Mouse (Mus musculus): ENCODE results near the gene Oscp1.
"Not testable (repeated sequence)": the region's sequence is repeated elsewhere in the genome, so short reads cannot be mapped to it uniquely, and the experiment has no call there.

GRCm38 (mm10) chr4:126095622-126096430 lies 37.5 kb downstream of the Oscp1 start:
- TF ChIP-seq GATA1 (IDR thresholded peaks at IDR 0.05; ENCODE audit: borderline replicate concordance, low read length); FLI1 (IDR thresholded peaks at IDR 0.05; ENCODE audit: low read length): not testable (repeated sequence)
